Mouse (Mus musculus) macrophage (primary cell): ENCODE measurements around the gene Slc38a9. TPM values are rescaled to one million over a fixed set of nuclear protein-coding genes. Genes with fewer than 3 reads are reported as not detected.

Experiments
- H3K27ac ChIP-seq: fragments of 350-480 bp; formaldehyde crosslinking; 2 replicates; pipeline ENCODE4 v1.9.0; 2021
- H3K36me3 ChIP-seq: fragments of 350-480 bp; formaldehyde crosslinking; 2 replicates; pipeline ENCODE4 v1.9.0; 2021; ENCODE audit errors: inconsistent target
- H3K4me3 ChIP-seq: fragments of 350-480 bp; formaldehyde crosslinking; 2 replicates; pipeline ENCODE4 v1.9.0; 2021; ENCODE audit errors: inconsistent target
- H3K79me2 ChIP-seq: fragments of 350-480 bp; formaldehyde crosslinking; 2 replicates; pipeline ENCODE4 v1.9.0; 2021; ENCODE audit errors: inconsistent target
- WGBS: methylation state at CpG from one replicate; pipeline ENCODE4 v1.1.7; 2026; ENCODE audit warnings: inconsistent platforms; ENCODE audit not compliant: missing documents; 5-methylcytosine and 5-hydroxymethylcytosine counted together
- polyA plus RNA-seq: library from polyadenylated mRNA; stranded (reverse); fragments of 250-400 nt; gene quantifications from 3 replicates; pipeline ENCODE4 v1.2.4, GENCODE M21; 2018; ENCODE audit warnings: inconsistent platforms

Slc38a9 gene
- polyA plus RNA-seq, 1 experiment from 2014 or later: 15.2 TPM

DNA sequence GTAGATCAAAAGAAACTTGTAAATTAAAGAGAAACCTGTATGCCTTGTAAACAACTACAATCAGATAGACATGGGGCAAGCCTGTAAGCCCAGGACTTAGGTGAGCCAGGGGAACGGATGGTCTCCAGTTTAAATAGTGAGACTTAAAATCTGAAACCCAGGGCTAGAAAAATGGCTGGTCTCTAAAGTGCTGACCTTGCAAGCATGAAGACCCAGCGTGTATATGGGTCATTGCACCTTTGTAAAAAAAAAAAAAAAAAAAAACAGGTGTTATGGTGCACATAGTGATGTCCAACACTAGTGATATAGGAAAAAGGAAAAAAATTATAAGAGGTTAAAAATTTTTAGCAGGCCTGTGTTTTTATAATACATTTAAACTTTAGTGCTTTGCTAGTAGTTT is 1.1 kb downstream of the Slc38a9 start:
- Histone ChIP-seq H3K4me3 (no peak overlapping the region; the same call in 1 of the 2 replicates), H3K79me2 (peaks cover 47% of the 10 kb centered on the region; the same call in 1 of the 2 replicates), H3K36me3 (no peaks in the 10 kb centered on the region), H3K27ac (no peak overlapping the region)
- 79% methylated on average over 2 of the region's 2 CpGs for WGBS

DNA sequence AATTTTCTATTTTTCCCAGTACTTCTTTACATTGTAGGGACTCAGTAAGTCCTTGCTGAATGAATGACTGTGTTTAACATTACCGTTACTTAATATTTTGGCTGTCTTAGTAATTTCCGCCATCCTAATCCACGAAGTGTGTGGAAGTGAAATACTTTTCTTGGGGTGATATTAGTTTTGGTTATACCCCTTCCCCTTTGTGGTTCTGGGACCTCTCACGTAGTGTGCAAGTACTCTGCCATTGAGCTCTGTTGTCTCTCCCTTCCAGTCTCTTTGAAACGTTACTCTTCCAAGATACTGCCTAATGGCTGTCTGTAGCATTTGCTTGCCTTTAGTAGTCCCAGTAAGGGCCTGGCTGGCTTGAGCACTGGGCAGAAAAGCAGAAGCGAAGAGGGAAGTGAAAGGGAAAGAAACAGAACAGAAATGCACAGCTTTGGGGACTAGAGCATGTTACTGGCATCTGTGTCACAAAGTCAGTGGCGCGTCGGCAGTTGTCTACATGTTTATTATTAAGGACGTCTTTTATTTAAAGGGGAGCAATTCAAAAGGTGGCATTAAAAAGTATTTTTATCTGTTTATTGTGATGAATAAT is 6.0 kb downstream of the Slc38a9 start:
- peak overlapping the region; percentile 10; the same call in 1 of the 2 replicates for H3K4me3 ChIP-seq
- H3K79me2 ChIP-seq: peaks cover 37% of the 10 kb centered on the region; the same call in 1 of the 2 replicates
- 8% methylated on average over 10 of the region's 10 CpGs for WGBS
- peak overlapping the region; percentile 66 for H3K27ac ChIP-seq
- peaks cover 23% of the 10 kb centered on the region for H3K36me3 ChIP-seq

DNA sequence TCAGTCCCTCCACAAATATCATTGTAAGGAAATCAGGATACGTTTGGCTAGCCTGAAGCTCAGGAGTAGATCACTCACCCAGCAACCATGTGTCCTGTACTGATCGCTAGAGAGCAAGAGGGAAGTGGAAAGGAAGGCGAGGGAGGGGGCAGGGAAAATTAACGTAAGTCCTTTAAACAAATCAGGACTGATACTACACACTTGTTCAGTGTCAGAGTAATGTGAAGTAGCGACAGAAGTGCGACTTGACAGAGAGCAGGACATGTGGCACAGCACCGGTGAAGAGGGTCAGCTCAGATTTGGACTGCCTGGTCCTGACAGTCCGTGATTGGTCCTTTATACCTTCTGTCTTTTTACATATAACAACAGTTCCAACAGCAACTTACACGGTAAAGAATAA is 6.7 kb downstream of the Slc38a9 start:
- peaks cover 30% of the 10 kb centered on the region; the same call in 1 of the 2 replicates for H3K79me2 ChIP-seq
- H3K36me3 ChIP-seq: peaks cover 29% of the 10 kb centered on the region
- H3K27ac ChIP-seq: peak overlapping the region; percentile 66
- H3K4me3 ChIP-seq: peak overlapping the region; percentile 10; the same call in 1 of the 2 replicates
- WGBS: 41% methylated on average over 9 of the region's 9 CpGs

DNA sequence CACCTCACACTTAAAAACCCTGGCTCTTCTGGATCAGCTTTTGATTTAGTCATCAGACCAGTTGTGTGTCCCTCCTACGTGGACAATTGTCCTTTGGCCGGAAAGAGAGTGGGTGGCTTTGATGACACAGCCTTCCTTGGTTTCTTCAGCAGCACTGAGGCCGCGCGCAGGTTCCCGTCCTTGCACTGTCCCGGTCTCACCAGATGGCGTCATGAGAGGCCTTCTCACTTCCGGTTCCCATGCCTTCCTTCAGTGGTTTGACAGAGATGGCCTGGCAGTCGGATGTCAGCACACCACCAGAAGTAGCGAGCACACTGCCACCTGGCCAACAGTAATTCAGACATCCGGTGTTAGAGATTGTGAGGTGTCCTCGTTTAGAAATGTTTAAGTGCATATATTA is 11.2 kb downstream of the Slc38a9 start:
- no peak overlapping the region for H3K4me3 ChIP-seq
- no peak overlapping the region for H3K27ac ChIP-seq
- peaks cover 41% of the 10 kb centered on the region for H3K36me3 ChIP-seq
- H3K79me2 ChIP-seq: no peaks in the 10 kb centered on the region
- 94% methylated on average over 13 of the region's 13 CpGs for WGBS

DNA sequence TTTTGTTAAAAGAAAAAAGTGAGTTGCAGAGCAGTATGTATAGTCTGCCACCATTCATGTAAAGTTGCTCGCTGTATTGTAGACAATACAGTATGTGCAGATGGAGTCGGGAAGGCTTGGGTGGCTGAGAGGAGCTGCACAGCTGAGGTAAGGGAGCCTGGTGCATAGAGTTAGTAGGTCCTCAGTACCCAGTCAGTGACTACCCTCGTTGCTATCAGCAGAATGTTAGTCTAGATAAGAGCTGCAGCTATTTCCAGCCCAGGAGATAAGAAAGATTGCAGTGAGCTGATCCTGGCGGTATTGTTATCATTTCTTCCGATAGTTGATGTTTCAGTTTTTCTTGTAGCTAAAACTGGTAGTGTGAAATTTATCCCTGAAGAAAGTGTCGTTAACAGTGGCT is 12.2 kb downstream of the Slc38a9 start:
- Histone ChIP-seq H3K27ac (no peak overlapping the region), H3K79me2 (no peaks in the 10 kb centered on the region), H3K4me3 (no peak overlapping the region), H3K36me3 (peaks cover 41% of the 10 kb centered on the region)
- WGBS: 94% methylated on average over 6 of the region's 6 CpGs

DNA sequence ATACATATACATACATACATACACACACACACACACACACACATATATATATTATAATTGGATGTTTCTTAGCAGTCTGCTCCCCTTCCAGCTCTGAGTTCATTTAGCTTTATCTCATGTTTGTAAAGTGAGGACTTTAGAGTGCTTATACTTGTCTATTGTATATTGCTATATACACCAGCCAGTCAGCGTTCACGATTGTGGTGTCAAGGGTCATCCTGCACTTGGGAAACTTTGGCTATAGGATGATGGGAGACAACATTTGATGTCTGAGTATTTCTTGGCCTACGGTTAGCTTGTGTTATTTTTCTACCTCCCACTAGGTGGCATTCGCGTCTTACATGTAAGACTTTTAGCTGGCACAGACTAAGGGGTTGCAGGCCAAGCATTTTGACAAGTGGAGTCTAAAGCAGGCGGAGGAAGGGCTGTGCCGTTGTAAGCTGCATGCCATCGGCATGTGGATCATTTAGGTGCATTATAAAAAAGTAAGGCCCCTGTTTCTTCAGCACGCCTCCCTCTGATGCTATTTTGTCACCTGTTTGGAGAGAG is 13.4 kb downstream of the Slc38a9 start:
- 34% methylated on average over 9 of the region's 9 CpGs for WGBS
- H3K4me3 ChIP-seq: no peak overlapping the region

DNA sequence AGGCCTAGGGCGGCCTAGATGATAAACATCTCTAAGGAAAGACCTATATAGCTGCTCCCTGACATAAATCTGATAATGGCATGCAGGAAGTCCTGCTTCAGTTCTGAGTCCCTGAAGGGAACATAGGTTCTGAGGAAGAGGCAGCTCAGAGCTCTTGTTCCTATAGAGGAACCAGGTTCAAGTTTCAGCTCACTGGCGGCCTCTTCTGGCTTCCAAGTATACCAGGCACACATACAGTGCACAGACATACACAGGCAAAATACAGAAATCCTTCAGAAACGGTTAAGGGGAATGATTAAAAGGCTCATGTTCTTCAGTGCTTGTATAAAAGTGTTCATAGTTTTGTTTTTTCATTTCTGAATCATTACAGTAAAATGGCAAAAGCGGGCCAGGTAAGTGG is 17.6 kb downstream of the Slc38a9 start:
- H3K79me2 ChIP-seq: no peaks in the 10 kb centered on the region
- H3K27ac ChIP-seq: no peak overlapping the region
- WGBS: 87% methylated on average over 4 of the region's 4 CpGs
- H3K36me3 ChIP-seq: peaks cover 15% of the 10 kb centered on the region; the same call in 1 of the 2 replicates
- H3K4me3 ChIP-seq: no peak overlapping the region

More for the DNA sequence above, 13.4 kb downstream of the Slc38a9 start:
- Histone ChIP-seq H3K79me2 (no peaks in the 10 kb centered on the region), H3K36me3 (peaks cover 49% of the 10 kb centered on the region), H3K27ac (no peak overlapping the region)

DNA sequence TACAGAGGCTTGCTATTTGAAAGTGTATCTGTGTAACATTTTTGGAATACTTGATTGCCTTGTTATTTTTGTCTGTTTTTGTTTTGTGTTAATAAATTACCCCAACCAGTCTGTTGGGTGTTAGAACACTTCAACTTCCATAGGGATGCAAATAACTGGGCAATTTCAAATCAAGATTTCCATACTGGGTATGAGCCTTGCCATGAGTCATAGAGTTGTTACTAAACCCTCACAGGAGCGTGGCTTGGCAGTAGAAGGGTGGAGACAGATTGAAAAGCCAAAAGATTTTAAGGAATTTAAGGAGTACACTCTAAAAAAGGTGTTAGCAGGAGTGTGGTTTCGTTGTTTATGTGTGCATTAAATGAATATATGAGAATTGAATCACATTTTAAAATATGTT is 22.8 kb downstream of the Slc38a9 start:
- H3K4me3 ChIP-seq: no peak overlapping the region
- 88% methylated on average over 1 of the region's 2 CpGs for WGBS
- no peaks in the 10 kb centered on the region for H3K79me2 ChIP-seq
- peaks cover 8% of the 10 kb centered on the region; the same call in 1 of the 2 replicates for H3K36me3 ChIP-seq
- H3K27ac ChIP-seq: no peak overlapping the region

DNA sequence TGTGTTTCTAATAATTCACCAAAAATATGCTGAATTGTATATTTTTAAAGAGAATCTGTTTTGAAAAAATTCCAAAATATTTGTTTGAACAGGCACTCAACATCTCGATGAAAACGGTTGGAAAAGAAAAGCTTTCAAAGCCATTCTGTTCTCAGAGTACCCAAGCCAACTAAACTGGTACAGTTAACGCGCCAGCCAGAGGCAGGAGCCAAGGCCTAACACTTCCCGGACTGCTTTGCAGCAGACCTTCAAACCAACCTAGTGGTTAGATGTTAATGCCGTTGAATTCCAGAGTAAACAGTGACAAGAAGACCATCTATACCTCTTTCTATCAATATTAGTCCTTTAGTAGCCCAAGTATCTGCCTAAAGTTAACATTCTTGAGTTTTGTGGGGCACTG is 23.4 kb downstream of the Slc38a9 start:
- Histone ChIP-seq H3K27ac (no peak overlapping the region), H3K36me3 (peaks cover 4% of the 10 kb centered on the region; the same call in 1 of the 2 replicates), H3K4me3 (no peak overlapping the region), H3K79me2 (no peaks in the 10 kb centered on the region)
- WGBS: 99% methylated on average over 6 of the region's 6 CpGs

DNA sequence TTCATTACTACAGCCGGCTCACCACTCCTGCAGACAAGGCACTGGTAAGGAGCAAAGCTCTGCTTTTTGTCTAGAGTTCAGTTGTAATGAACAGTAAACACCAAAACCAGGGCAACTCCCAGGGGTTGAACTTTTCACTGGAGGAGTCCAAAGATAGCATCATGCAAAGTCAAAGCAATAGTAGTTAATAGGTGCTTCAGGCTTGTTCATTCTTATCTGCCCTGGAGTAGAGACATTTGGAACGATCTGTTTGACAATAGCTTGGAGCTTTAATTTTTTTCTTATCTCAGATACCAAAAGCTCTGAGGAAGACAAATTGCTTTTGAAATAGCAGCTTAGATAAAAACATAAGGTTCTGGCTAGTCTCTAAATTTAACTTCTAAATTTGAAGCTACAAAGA is 25.6 kb downstream of the Slc38a9 start:
- Histone ChIP-seq H3K36me3 (peaks cover 20% of the 10 kb centered on the region; the same call in 1 of the 2 replicates), H3K79me2 (no peaks in the 10 kb centered on the region), H3K27ac (no peak overlapping the region), H3K4me3 (no peak overlapping the region)
- 74% methylated on average over 2 of the region's 2 CpGs for WGBS

DNA sequence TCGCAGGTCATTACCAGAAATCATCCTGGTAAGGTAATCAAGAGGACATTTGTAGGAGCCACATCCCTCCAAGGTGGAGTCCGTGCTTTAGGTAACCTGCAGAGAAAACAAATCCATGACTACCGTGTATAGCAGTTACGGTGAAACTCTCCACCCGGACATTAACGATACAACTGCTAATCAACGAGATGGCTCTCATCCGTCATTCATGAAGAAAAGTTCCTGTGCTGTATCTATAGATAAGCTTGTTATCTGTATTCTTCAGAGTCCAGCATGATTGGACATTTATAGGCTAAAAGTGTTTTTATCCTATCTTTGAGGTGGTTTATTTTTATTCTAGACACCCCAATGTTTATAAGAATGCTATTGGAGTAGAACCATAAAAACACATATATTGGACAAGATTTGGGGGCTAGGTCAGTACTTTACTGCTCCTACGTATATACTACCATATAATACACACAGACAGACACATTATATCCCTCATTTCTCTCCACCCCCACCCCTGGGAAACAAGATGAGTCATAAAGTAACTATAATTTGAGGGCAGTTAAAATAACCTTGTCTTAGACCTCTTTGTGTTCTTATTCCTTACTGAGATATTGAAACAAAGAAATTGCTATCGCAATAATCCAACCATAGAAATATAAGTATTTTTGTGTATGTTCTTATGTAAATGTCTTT is 32.5 kb downstream of the Slc38a9 start:
- 97% methylated on average over 10 of the region's 10 CpGs for WGBS
- no peaks in the 10 kb centered on the region for H3K79me2 ChIP-seq
- H3K4me3 ChIP-seq: no peak overlapping the region
- H3K27ac ChIP-seq: no peak overlapping the region
- H3K36me3 ChIP-seq: peaks cover 40% of the 10 kb centered on the region; the same call in 1 of the 2 replicates

DNA sequence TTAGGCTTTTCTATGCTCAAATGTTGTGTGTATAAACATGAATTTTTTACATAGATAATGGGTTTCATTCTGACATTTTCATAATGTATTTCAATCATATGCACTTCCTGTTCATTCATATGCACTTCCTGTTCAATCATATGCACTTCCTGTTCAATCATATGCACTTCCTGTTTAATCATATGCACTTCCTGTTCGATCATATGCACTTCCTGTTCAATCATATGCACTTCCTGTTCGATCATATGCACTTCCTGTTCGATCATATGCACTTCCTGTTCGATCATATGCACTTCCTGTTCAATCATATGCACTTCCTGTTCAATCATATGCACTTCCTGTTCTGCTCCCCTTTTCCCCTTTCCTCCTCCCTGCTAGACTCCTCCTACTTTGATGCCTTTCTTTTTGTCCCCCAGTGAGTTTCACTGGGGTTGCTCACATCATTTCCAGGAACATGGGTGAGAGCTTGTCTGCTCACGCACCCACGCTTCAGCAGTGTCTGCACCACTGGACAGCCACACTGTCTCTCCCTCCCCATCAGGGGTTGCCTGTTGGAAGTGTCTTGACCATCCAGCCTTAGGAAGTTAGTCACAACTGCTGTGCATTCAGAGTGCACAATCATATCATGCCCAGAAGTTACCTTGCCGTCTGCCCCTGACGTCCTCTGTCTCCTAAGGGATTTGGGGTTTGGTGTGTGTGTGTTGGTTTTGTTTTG is 35.1 kb downstream of the Slc38a9 start:
- Histone ChIP-seq H3K27ac (peak overlapping the region; percentile 32), H3K79me2 (no peaks in the 10 kb centered on the region), H3K36me3 (peaks cover 44% of the 10 kb centered on the region), H3K4me3 (no peak overlapping the region)
- 97% methylated on average over 8 of the region's 8 CpGs for WGBS

DNA sequence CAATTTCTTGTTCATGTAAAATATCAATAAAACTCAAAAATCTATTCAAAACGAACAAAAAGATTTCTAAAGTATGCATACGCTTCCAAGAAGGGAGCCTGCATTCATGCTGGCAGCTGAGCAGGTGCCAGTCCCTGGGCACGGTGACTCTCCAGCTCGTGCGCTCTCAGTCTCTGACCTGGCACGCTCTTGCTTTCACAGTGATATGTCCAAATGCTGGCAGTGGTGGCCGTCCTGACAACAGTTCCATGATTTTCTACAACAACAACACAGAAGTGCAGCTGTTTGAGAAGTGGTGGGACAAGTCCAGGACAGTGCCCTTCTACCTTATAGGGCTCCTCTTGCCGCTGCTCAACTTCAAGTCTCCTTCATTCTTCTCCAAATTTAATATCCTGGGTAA is 40.7 kb downstream of the Slc38a9 start:
- 94% methylated on average over 8 of the region's 8 CpGs for WGBS
- no peak overlapping the region for H3K27ac ChIP-seq
- H3K36me3 ChIP-seq: peaks cover 57% of the 10 kb centered on the region
- H3K79me2 ChIP-seq: no peaks in the 10 kb centered on the region
- H3K4me3 ChIP-seq: no peak overlapping the region

DNA sequence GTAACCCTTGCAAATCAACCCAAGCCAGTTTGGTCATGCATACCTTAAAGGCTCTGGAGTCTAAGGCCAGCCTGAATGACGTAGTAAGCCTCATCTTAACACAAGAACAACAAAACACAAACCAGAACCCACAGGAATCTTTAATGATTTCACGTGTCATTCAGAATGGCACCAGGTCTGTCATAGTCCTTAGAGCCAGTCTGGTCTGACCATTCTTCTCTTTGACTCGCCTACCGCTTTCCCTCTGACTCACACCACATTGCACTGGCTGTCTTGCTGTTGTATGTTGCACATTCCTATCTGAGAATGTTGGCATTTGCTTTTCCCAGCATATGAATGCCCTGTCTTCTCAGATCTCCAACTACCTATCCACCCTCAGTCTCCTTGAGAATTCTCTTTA is 45.8 kb downstream of the Slc38a9 start:
- Histone ChIP-seq H3K27ac (no peak overlapping the region), H3K36me3 (peaks cover 32% of the 10 kb centered on the region; the same call in 1 of the 2 replicates), H3K79me2 (no peaks in the 10 kb centered on the region), H3K4me3 (no peak overlapping the region)
- 100% methylated on average over 4 of the region's 4 CpGs for WGBS
